Mouse (Mus musculus) midbrain, embryonic 11.5 days (tissue): ENCODE measurements at regions not wholly inside any gene's neighbourhood (a gene's known extent, or its start where the extent isn't known, plus 50 kb on each side); places are given as distances from the start of the nearest gene placed in this dataset.

ENCODE experiments used
- ATAC-seq: fragments of 200-750 bp; cut with Nextera tagmentation; 2 replicates; pipeline ENCODE4 v1.8.0; 2017; ENCODE audit warnings: moderate TSS enrichment, moderate library complexity; ENCODE audit not compliant: low FRiP score
- DNase-seq: peaks from one replicate; pipeline ENCODE4 v3.0.0; 2015; ENCODE audit warnings: low spot score; ENCODE audit errors: missing footprints
- H3K27ac ChIP-seq: fragments of 300-500 bp; sonication (generic); 2 replicates; pipeline ENCODE4 v1.5.1; 2014; ENCODE audit warnings: low read depth, low read length
- H3K27me3 ChIP-seq: fragments of 300-500 bp; sonication (generic); 2 replicates; pipeline ENCODE4 v1.6.1; 2014; ENCODE audit warnings: mild to moderate bottlenecking, low read length, moderate library complexity, mixed read lengths; ENCODE audit not compliant: control insufficient read depth, insufficient read depth
- H3K36me3 ChIP-seq: fragments of 300-500 bp; sonication (generic); 2 replicates; pipeline ENCODE4 v1.6.1; 2014; ENCODE audit warnings: mild to moderate bottlenecking, low read length, moderate library complexity, mixed read lengths; ENCODE audit not compliant: control insufficient read depth, insufficient read depth
- H3K4me1 ChIP-seq: fragments of 300-500 bp; sonication (generic); 2 replicates; pipeline ENCODE4 v1.6.1; 2014; ENCODE audit warnings: low read length; ENCODE audit not compliant: control insufficient read depth, insufficient read depth
- H3K4me2 ChIP-seq: fragments of 300-500 bp; sonication (generic); 2 replicates; pipeline ENCODE4 v1.6.1; 2014; ENCODE audit warnings: mild to moderate bottlenecking, moderate library complexity
- H3K4me3 ChIP-seq: fragments of 300-500 bp; sonication (generic); 2 replicates; pipeline ENCODE4 v1.5.1; 2014; ENCODE audit warnings: low read depth, low read length
- H3K9ac ChIP-seq: fragments of 300-500 bp; sonication (generic); 2 replicates; pipeline ENCODE4 v1.6.1; 2014; ENCODE audit warnings: low read length
- H3K9me3 ChIP-seq: fragments of 300-500 bp; sonication (generic); 2 replicates; pipeline ENCODE4 v1.6.1; 2016; ENCODE audit warnings: low read length; ENCODE audit not compliant: control insufficient read depth
- WGBS: fragments of 180-500 bp; shearing (Covaris S2); extraction: QIAGEN DNeasy Blood & Tissue Kit; methylation state at CpG from one replicate; pipeline ENCODE4 v1.1.7; 2014; 5-methylcytosine and 5-hydroxymethylcytosine counted together

DNA sequence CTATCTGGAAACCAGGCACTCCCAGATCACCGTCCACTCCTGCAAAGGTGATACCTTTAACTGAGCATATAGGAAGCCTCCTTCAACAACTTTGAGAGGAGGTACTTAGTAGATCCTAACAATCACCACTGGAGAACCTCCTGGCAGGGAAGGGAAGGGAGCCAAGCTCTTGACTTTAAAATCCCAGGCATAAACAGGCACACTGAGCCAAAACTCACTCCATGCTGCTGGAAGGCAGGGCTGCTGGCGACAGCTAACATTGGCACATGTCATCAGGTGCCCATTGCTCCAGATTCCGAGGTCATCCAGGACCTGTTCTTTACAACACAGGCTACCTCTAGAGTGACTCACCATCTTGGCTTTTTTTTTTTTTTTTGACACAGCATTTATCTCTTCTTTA is 170.9 kb upstream of the 1700066M21Rik start:
- H3K4me1 ChIP-seq, result 0 out of 2 replicates have a peak, but pooled peaks cover 4% of the 10 kb centered on the region
- H3K27ac ChIP-seq, result no peak overlapping the region
- no peaks in the 10 kb centered on the region for H3K36me3 ChIP-seq
- H3K4me3 ChIP-seq, result no peak overlapping the region
- H3K9ac ChIP-seq, result no peak overlapping the region
- DNase-seq (no peak), ATAC-seq (no peak)
- H3K27me3 ChIP-seq, result peaks cover 35% of the 10 kb centered on the region; the same call in 1 of the 2 replicates
- no peaks in the 10 kb centered on the region for H3K9me3 ChIP-seq
- WGBS, result 77% methylated on average over 3 of the region's 3 CpGs
- no peak overlapping the region for H3K4me2 ChIP-seq

DNA sequence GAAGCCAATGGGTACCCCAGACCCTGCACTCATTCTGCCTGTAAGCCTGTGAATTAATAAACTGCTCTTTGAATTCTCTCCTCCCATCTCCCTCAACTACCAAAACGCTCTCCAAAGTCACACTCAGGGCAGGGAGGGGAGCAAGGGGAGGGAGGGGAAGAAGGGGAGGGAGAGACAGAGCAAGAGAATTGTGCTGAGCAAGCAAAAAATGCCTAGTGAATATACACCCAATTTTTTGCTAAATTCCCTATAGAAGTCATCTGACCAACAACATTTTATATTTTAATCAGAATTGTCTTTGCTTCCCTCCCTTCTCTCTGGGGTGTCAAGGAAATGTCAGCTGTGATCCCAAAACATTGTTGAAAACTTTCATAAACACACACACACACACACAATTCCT is 170.5 kb upstream of the 1700066M21Rik start:
- Histone ChIP-seq H3K9ac (no peak overlapping the region), H3K27me3 (peaks cover 35% of the 10 kb centered on the region; the same call in 1 of the 2 replicates), H3K27ac (no peak overlapping the region), H3K9me3 (no peaks in the 10 kb centered on the region), H3K4me3 (no peak overlapping the region), H3K4me1 (0 out of 2 replicates have a peak, but pooled peaks cover 4% of the 10 kb centered on the region), H3K4me2 (no peak overlapping the region), H3K36me3 (no peaks in the 10 kb centered on the region)
- 37% methylated on average over 1 of the region's 1 CpGs for WGBS
- ATAC-seq (no peak), DNase-seq (no peak)

DNA sequence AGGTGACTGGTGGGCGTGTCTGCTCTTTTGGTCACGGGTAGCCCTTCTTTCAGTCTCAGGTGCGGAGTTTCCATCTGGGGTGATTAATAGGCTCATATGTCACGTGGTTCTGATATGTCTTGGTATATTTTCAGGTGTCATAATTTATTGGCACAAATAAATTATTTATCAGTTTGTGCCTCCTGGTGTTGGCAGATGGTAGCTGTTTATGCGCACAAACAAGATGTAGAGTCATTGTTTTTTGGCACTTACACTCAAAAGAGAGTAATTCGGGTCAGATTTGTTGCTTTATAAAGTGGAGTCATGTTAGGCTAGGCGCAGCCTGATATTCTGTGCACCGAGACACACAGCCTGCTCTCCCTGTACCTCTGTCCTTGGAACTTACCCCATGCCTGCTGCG is 169.0 kb upstream of the 1700066M21Rik start:
- no peak overlapping the region for H3K9ac ChIP-seq
- H3K27ac ChIP-seq, result no peak overlapping the region
- H3K4me2 ChIP-seq, result no peak overlapping the region
- 92% methylated on average over 9 of the region's 9 CpGs for WGBS
- no peak overlapping the region for H3K4me3 ChIP-seq
- ATAC-seq (no peak), DNase-seq (no peak)
- H3K36me3 ChIP-seq, result no peaks in the 10 kb centered on the region
- no peaks in the 10 kb centered on the region for H3K9me3 ChIP-seq
- peaks cover 26% of the 10 kb centered on the region; the same call in 1 of the 2 replicates for H3K27me3 ChIP-seq
- H3K4me1 ChIP-seq, result 0 out of 2 replicates have a peak, but pooled peaks cover 4% of the 10 kb centered on the region

DNA sequence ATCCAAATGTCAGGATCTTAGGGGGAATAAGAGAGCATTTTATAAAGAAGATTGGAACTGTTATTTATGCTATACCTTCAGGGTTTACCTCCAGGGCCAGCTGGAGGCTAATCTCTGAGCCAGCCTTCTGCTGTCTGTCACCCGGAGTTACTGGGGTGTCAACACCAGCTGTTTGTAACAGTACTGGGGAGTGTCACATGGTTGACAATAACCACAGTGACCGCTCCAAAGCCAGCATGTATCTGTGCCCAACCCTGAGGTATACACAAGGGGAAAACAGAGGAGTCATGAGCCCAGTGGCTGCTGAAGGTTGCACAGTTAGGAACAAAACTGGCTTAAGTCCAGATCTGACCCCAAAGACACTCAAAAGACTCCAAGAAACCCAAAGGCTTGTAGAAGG is 168.1 kb upstream of the 1700066M21Rik start:
- peaks cover 19% of the 10 kb centered on the region; the same call in 1 of the 2 replicates for H3K27me3 ChIP-seq
- H3K36me3 ChIP-seq, result no peaks in the 10 kb centered on the region
- 0 out of 2 replicates have a peak, but pooled peaks cover 4% of the 10 kb centered on the region for H3K4me1 ChIP-seq
- 77% methylated on average over 2 of the region's 2 CpGs for WGBS
- no peak overlapping the region for H3K4me3 ChIP-seq
- no peak overlapping the region for H3K9ac ChIP-seq
- no peaks in the 10 kb centered on the region for H3K9me3 ChIP-seq
- ATAC-seq (no peak), DNase-seq (no peak)
- H3K27ac ChIP-seq, result no peak overlapping the region
- no peak overlapping the region for H3K4me2 ChIP-seq

DNA sequence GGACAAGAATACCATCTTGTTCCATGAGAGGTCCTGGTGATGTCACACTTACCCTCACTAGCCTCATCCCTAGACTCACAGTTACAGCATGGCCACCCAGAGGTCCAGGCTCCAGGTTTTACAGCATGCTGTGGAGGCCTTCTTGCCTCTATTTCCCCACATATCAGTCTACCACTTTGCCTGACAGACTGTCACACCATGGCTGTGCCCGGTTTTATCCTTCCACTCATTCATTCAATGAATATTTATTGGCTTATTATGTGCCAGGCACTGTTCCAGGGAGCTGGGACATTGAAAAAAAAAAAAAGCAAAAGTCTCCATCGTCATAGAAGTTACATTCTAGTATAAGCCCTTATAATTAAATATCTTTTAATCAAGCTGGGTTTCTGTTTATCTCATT is 166.4 kb upstream of the 1700066M21Rik start:
- H3K36me3 ChIP-seq, result no peaks in the 10 kb centered on the region
- no peaks in the 10 kb centered on the region for H3K9me3 ChIP-seq
- no peak overlapping the region for H3K27ac ChIP-seq
- no peak overlapping the region for H3K9ac ChIP-seq
- no peak for ATAC-seq
- 79% methylated on average over 2 of the region's 2 CpGs for WGBS
- peaks cover 14% of the 10 kb centered on the region; the same call in 1 of the 2 replicates for H3K27me3 ChIP-seq
- no peaks in the 10 kb centered on the region for H3K4me1 ChIP-seq
- H3K4me3 ChIP-seq, result no peak overlapping the region
- no peak for DNase-seq
- no peak overlapping the region for H3K4me2 ChIP-seq

DNA sequence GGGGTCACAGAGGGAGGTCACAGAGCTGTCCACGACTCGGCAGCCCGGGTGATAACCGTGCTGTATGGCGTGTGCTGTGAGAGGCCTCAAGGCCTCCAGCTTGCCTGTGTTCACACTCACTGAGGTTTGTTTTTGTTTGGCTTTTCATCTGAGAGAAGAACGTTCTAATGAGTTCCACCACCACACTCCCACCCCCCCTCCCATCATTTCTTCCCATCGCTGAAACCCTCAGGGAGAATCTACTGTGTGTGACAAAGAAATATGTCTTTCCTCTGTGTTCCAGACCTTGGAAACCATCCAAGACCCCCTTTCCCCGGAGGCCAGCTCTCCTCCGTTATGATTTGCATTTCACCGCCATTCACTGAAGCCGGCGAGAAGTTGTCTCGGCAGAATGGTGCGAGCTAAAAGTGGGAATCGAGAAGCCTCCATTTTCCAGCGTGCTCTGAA is 164.0 kb upstream of the 1700066M21Rik start:
- no peak overlapping the region for H3K4me2 ChIP-seq
- WGBS, result 80% methylated on average over 16 of the region's 16 CpGs
- H3K9me3 ChIP-seq, result no peaks in the 10 kb centered on the region
- no peak overlapping the region for H3K9ac ChIP-seq
- no peak overlapping the region for H3K4me3 ChIP-seq
- ATAC-seq, result no peak
- peak; percentile 73 for DNase-seq
- H3K36me3 ChIP-seq, result no peaks in the 10 kb centered on the region
- no peaks in the 10 kb centered on the region for H3K27me3 ChIP-seq
- no peaks in the 10 kb centered on the region; the same call in 1 of the 2 replicates for H3K4me1 ChIP-seq
- no peak overlapping the region for H3K27ac ChIP-seq

DNA sequence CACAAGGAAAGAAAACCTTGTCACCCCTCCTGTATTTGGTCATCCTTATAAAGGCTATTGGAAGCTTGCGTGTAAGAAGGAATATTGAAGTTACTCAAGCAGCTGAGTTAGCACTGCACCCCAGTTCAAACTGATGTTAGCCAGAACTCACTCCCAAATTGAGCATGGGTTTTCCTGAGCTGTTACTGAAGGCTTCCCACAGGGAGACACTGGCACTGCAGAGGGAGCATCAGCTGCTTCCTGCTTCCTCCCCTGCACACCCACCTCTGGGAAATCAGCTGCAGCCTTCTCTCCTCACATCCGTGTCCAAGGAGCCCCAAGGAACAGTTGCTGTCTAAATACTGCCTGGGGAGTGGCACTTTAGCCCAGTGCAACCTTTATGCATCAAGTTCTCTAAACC is 163.2 kb upstream of the 1700066M21Rik start:
- Histone ChIP-seq H3K4me3 (no peak overlapping the region), H3K4me2 (no peak overlapping the region), H3K9me3 (no peaks in the 10 kb centered on the region), H3K9ac (no peak overlapping the region), H3K4me1 (peaks cover 4% of the 10 kb centered on the region; the same call in 1 of the 2 replicates), H3K36me3 (no peaks in the 10 kb centered on the region), H3K27ac (no peak overlapping the region), H3K27me3 (no peaks in the 10 kb centered on the region)
- ATAC-seq (no peak), DNase-seq (no peak)
- WGBS, result 67% methylated on average over 2 of the region's 2 CpGs

DNA sequence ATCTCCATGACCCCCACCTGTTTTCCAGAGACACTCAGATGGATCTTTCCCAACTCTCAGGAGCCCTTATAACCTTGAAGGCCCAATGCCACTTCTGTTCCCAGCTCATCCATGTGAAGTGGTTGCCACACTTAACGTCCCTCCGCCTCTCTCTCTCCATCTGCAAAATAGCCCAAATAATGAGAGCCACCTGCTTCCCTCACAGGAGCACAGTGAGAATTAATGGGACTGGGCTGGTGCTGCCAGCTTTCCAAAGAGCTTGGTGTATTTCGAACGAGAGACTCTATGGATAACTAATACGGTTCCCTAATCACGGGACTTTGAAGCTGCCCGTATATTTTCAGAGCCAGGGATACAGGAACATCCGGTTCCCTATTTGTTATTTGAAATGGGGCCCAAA is 159.8 kb upstream of the 1700066M21Rik start:
- H3K27me3 ChIP-seq, result no peaks in the 10 kb centered on the region
- H3K27ac ChIP-seq, result no peak overlapping the region
- H3K4me2 ChIP-seq, result no peak overlapping the region
- no peak for ATAC-seq
- H3K9ac ChIP-seq, result no peak overlapping the region
- DNase-seq, result no peak
- H3K36me3 ChIP-seq, result no peaks in the 10 kb centered on the region
- H3K4me3 ChIP-seq, result no peak overlapping the region
- peaks cover 4% of the 10 kb centered on the region; the same call in 1 of the 2 replicates for H3K4me1 ChIP-seq
- 88% methylated on average over 8 of the region's 8 CpGs for WGBS
- H3K9me3 ChIP-seq, result no peaks in the 10 kb centered on the region

DNA sequence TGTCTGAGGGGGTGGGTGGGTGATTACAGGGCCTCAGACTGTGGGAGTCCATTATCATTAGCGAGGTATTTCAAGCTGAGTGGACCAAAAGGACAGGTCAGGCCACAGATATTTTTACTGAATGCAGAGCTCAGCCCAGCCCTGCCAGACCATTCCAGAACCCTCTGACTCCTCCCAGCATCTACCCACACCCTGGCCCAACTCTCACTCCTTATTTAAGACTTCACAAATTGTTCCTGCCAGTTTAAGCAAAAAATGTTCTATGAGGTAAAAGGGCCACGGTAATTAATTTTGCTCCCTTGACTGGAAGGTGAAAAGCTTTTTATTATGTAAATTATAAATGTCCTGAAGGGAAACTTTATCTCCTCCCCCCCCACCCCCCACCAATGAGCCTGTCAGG is 159.3 kb upstream of the 1700066M21Rik start:
- H3K9ac ChIP-seq, result no peak overlapping the region
- ATAC-seq, result 0 out of 2 replicates have a peak, but pooled peaks have one; percentile 42

More for the DNA sequence above, 159.3 kb upstream of the 1700066M21Rik start:
- WGBS, result 63% methylated on average over 2 of the region's 2 CpGs
- Histone ChIP-seq H3K4me3 (no peak overlapping the region), H3K4me2 (no peak overlapping the region), H3K27ac (no peak overlapping the region), H3K4me1 (peaks cover 4% of the 10 kb centered on the region; the same call in 1 of the 2 replicates), H3K36me3 (no peaks in the 10 kb centered on the region), H3K27me3 (no peaks in the 10 kb centered on the region), H3K9me3 (no peaks in the 10 kb centered on the region)
- DNase-seq, result no peak
